Mouse (Mus musculus) bone marrow macrophage, adult 2 months (primary cell): ENCODE data around the gene Kctd11. TPM values are rescaled to one million over a fixed set of nuclear protein-coding genes. Genes with fewer than 3 reads are reported as not detected.

Experiments
- H3K27ac ChIP-seq: 2 replicates; pipeline ENCODE4 v1.5.1; 2012; ENCODE audit warnings: low read depth, low read length; ENCODE audit not compliant: insufficient read depth
- H3K4me1 ChIP-seq: 2 replicates; pipeline ENCODE4 v1.6.1; 2012; ENCODE audit warnings: low read length; ENCODE audit not compliant: control insufficient read depth, insufficient read depth
- H3K4me3 ChIP-seq: 2 replicates; pipeline ENCODE4 v1.5.1; 2012; ENCODE audit warnings: mild to moderate bottlenecking, low read length, moderate library complexity; ENCODE audit not compliant: insufficient read depth
- CTCF ChIP-seq: IDR thresholded peaks from 2 replicates; pipeline ENCODE4 v1.5.1; 2012; ENCODE audit warnings: low read depth, mild to moderate bottlenecking, low read length, moderate library complexity
- POLR2A ChIP-seq: IDR thresholded peaks from 2 replicates; pipeline ENCODE4 v1.6.1; 2012; ENCODE audit warnings: mild to moderate bottlenecking, low read depth, low read length, borderline replicate concordance
- polyA plus RNA-seq: library from polyadenylated mRNA; stranded (reverse); fragments of >200 nt; gene quantifications from 2 replicates; pipeline ENCODE4 v1.2.4, GENCODE M21; 2012; ENCODE audit not compliant: missing spikeins, insufficient read depth, insufficient read length

Gene Kctd11
- polyA plus RNA-seq, 1 experiment: 7.1 TPM

DNA sequence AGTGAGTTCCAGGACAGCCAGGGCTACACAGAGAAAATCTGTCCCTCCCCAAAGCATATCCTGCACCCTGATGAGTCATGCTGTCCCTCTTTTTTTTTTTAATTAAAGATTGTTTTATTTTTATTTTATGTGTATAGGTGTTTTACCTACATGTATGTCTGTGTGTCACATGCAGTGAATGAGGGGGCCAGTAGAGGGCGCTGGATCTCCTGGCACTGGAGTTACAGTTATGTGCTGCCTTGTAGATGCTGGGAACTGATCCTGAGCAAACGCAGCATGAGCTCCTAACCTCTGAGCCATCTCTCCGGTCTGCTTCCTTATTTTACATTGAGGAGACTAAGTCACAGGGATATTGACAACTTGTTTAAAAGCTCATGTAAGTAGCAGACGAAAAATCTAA is 1.9 kb upstream of the Kctd11 start:
- peaks cover 11% of the 10 kb centered on the region for H3K4me1 ChIP-seq
- H3K27ac ChIP-seq: no peak overlapping the region
- TF ChIP-seq CTCF (peak; percentile 36), POLR2A (no peak)
- H3K4me3 ChIP-seq: no peak overlapping the region

DNA sequence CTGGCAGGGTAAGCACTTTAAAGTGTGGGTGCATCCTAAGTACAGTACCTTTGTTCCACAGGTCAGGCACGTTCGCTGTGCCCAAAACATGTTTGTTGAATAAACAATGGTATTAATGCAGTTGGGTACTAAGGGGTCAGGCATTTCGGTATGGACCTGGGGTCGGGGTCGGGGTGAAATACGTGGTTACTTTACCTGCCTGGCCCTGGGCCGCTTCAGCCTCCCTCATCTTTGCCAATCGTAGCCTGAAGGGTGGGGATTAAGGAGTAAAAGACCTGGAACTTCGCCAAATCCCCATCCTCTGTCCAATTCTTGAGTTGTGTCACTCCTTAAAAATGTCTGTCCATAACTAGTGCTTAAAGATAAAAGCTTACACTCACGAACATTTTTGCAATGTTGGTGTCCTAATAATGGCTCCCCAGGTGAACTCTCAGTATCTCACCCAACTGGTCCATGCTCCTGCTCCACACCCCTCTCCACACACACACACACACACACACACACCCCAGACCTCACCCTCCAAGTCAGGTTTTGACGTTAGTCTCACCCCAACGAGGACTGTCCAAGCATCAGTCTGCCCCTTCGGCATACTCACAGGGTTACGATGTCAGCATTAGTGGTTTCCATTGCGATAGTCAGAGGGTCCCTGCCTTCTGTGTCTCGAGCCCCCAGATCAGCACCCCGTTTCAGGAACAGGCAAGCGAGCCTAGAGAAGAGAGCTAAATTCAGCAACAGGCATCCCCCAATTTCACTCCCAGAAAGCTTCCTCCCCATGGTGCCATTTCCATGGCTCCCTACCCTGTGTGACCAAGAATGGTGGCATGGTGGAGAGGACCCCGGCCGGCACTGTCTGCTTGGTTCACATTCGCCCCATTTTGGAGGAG is 823 bp upstream of the Kctd11 start:
- H3K4me3 ChIP-seq: peak overlapping the region; percentile 62
- no peak overlapping the region for H3K27ac ChIP-seq
- H3K4me1 ChIP-seq: peaks cover 11% of the 10 kb centered on the region
- TF ChIP-seq CTCF (no peak), POLR2A (no peak)

DNA sequence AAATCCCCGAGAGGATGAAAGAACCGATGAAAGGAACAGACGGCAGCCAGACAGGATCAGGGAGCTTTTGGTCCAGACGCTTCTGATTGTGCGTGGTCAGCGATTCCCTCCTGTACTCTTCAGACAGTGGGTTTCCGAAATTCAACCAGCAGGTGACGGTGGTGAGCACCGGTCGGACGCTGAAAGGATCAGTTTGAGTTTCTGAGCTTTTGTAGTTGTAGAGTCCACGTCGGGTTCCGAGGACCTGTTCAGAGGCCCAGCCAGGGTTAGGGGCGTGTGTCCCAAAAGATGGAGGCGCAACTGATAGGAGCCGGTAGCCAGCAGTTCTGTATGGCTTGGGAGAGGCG is 727 bp downstream of the Kctd11 start:
- peak overlapping the region; percentile 62 for H3K4me3 ChIP-seq
- no peak for TF ChIP-seq POLR2A
- 0 out of 2 replicates have a peak, but pooled peaks have one; percentile 10 for TF ChIP-seq CTCF
- H3K27ac ChIP-seq: peak overlapping the region; percentile 26
- H3K4me1 ChIP-seq: peaks cover 11% of the 10 kb centered on the region

DNA sequence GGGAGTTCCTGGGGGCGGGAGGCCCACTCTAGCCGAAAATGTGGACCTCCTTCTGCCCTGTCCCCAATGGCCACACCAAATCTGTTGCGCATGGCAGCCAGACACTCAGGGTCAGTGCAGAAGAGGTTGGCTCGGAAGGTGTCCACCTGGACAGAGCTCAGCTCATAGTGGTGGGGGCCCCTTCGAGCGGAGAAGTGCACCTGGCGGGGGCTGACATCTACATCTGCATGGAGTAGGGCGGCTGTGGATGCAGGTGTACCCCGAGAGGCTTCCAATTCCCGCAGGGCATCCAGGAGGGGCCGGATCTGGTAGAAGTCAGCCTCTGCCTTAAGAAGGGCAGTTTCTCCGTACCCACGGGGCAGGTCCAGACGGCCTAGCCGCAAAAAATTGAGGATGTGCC is 1.5 kb downstream of the Kctd11 start:
- H3K4me1 ChIP-seq: peaks cover 11% of the 10 kb centered on the region

DNA sequence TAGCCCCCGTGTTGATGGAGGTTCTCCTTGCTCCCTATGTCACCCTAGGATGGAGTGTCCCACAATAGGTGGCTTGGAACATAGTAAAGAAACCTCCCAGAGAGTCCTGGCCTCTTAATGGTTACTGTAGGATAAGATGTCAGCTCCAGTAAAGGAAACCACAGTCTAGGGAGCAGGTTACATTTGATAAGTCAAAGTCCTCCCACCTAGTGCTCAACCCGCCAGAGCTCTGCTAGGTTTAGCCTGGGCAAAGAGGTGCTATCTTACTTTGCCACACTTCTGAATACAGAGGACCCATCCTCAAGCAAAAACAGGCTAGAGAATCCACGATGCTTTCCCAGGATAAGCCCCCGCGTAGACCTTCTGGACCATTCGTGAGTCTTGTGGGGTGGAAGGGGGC is 2.3 kb downstream of the Kctd11 start:
- no peak for TF ChIP-seq POLR2A
- no peak for TF ChIP-seq CTCF
- no peak overlapping the region for H3K27ac ChIP-seq
- H3K4me3 ChIP-seq: no peak overlapping the region
- peaks cover 8% of the 10 kb centered on the region for H3K4me1 ChIP-seq

More for the DNA sequence above, 1.5 kb downstream of the Kctd11 start:
- Histone ChIP-seq H3K27ac (no peak overlapping the region), H3K4me3 (no peak overlapping the region)
- TF ChIP-seq POLR2A (no peak), CTCF (no peak)

DNA sequence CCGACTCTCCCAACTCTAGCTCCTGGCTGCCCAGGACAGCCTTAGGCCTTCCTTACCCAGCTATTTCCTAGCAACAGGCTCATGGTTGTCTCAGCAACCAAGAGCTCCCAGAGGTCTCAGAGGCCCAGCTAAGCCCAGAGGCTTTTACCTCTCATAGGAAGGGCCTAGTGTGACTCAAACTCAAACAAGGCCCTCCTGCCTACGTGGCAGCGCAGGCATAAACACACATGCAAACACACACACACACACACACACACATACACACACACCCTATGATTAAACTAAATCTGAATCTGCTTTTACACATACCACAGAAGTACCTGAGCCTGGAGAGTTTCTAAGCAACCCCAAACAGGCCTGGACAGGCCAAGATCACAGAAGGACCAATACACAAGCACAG is 2.8 kb downstream of the Kctd11 start:
- H3K4me3 ChIP-seq: no peak overlapping the region
- H3K4me1 ChIP-seq: peaks cover 8% of the 10 kb centered on the region
- TF ChIP-seq POLR2A (no peak), CTCF (no peak)
- no peak overlapping the region for H3K27ac ChIP-seq

DNA sequence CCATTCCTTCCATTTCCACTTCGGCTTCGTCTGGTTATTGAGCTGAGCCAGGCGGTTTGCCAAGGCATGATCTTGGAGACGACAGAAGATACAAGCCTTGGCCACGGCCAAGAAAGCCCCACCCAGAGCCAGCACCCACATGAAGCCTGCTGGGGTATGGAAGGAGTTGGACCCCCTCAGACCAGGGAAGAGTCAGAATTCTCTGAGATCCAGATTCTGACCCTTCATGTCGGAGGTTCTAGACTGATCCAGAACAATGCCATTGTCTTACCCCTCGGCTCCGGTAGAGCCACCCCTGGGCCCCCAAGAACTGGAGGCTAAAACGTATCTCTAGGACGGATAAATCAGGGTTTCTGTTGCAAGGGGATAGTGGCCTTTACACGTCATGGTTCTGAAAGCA is 3.3 kb downstream of the Kctd11 start, which contains the start of gene Tmem95:
Gene Tmem95, minus strand, starts transcription at position 141 of the 400 bp plus-strand sequence.
- H3K27ac ChIP-seq: no peak within 1 kb of the TSS
- no peak within 1 kb of the TSS for H3K4me3 ChIP-seq
- TF ChIP-seq POLR2A (no peak), CTCF (no peak)
- H3K4me1 ChIP-seq: peaks cover 8% of the 10 kb centered on the region

DNA sequence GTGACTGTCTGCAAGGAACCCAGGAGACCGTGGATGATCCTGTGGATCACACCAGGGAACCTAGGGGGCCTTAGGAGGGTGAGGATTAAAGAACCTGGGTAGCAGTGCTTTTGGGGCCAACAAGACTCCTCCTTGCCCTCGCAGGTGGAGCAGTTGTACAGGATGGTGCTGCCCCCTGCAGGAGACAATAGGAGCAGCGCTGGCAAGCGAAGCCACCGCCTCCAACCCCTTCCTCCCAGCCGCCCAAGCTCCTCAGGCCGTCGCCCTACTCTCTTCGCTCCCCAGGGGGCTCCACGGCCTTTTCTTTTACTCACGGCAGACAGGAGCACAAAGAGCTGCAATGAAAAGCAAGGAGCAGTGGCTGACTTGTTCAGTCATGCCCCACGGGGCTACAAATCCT is 4.3 kb downstream of the Kctd11 start:
- no peak overlapping the region for H3K4me3 ChIP-seq
- TF ChIP-seq CTCF (peak; percentile 61), POLR2A (no peak)
- no peak overlapping the region for H3K27ac ChIP-seq
- H3K4me1 ChIP-seq: peaks cover 8% of the 10 kb centered on the region

DNA sequence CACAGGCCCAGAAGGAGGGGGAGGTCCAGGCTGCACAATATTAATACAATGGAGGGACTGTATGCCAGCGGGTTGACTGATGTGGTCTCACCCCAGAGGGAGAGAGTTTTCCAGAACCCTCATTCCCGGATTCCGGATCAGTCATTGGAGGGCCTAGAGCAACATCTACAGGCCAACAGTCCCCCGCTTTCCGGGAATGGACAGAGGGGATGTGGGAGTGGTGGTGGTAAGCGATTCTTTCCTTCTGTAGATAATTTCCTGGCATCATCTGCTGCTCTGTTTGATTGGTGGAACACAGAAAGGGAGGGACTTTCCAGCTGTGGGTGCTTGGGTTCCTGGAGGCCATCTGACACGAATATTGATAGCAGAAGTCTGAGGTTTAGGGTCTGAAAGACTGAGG is 5.0 kb downstream of the Kctd11 start:
- H3K4me1 ChIP-seq: peaks cover 4% of the 10 kb centered on the region; the same call in 1 of the 2 replicates
- no peak overlapping the region for H3K4me3 ChIP-seq
- H3K27ac ChIP-seq: no peak overlapping the region

DNA sequence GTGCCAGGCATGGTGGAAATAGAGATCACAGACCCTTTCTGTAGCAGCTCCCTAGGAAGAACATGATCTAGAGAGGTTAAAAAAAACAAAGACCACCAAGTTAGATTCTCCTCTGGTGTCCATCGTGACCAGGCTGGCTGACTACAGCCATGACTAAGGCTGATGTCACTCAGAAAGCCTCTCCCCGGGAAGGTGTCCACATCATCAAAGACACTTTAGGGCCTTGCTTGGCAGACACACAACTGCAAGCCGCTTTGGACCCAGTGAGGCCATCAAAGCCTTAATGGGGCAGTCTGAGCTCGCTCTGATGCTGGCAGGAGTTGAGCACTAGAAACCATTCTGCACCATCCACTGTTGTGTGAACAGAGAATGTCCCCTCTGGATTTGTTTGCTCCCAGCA is 8.8 kb downstream of the Kctd11 start:
- Histone ChIP-seq H3K4me1 (no peaks in the 10 kb centered on the region), H3K27ac (no peak overlapping the region), H3K4me3 (no peak overlapping the region)
- TF ChIP-seq CTCF (no peak), POLR2A (no peak)

More for the DNA sequence above, 5.0 kb downstream of the Kctd11 start:
- TF ChIP-seq CTCF (no peak), POLR2A (no peak)

DNA sequence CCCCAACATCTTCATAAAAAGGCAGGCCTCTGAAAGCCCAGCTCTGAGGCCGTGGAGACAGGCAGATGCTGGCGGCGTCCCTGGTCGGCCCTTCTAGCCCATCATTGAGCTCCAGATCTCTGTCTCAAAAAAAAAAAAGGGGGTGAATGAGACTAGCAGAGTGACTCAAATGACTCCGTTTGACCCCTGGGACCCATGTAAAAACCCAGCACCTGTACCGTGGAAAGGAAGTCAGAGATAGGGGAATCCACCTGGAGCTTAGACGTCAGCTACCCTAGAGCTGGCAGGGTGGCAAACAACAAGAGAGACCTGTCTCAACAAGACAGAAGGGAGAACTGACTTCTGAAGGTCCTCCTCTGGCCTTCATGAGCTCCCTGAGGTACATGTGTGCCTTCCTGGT is 9.4 kb downstream of the Kctd11 start:
- TF ChIP-seq POLR2A (no peak), CTCF (no peak)
- Histone ChIP-seq H3K27ac (no peak overlapping the region), H3K4me3 (no peak overlapping the region), H3K4me1 (no peaks in the 10 kb centered on the region)
